Mouse (Mus musculus) ES-E14 (cell line): Measurements from ENCODE around the gene Fnbp1l. TPM values are rescaled to one million over a fixed set of nuclear protein-coding genes. Genes with fewer than 3 reads are reported as not detected.

Source experiments
- DNase-seq: peaks from one replicate; pipeline ENCODE4 v3.0.0-alpha.2; 2013; ENCODE audit warnings: low read depth, low spot score
- H3K27ac ChIP-seq: 2 replicates; pipeline ENCODE4 v1.5.1; 2012; ENCODE audit warnings: low read depth, mild to moderate bottlenecking, low read length, moderate library complexity, mixed read lengths; ENCODE audit not compliant: poor library complexity, insufficient read depth, severe bottlenecking
- H3K36me3 ChIP-seq: 2 replicates; pipeline ENCODE4 v1.6.1; 2012; ENCODE audit warnings: mild to moderate bottlenecking, low read length, moderate library complexity, mixed read lengths; ENCODE audit not compliant: control insufficient read depth, poor library complexity, insufficient read depth, severe bottlenecking
- H3K4me1 ChIP-seq, 2 experiments: fragments of 150-350 bp in 1 of 2; sonication (generic) in 1 of 2; 2 replicates each; pipeline ENCODE4 v1.6.1; 2012; ENCODE audit warnings: low read length in 2 of 2, mild to moderate bottlenecking in 1 of 2, mixed read lengths in 1 of 2; ENCODE audit not compliant: control insufficient read depth in 2 of 2, insufficient read depth in 2 of 2, poor library complexity in 1 of 2
- H3K4me3 ChIP-seq, 2 experiments: fragments of 150-350 bp in 1 of 2; sonication (generic) in 1 of 2; 2 replicates each; pipeline ENCODE4 v1.5.1; 2012; ENCODE audit warnings: low read length in 2 of 2, low read depth in 1 of 2, mild to moderate bottlenecking in 1 of 2, mixed read lengths in 1 of 2; ENCODE audit not compliant: insufficient read depth in 1 of 2, poor library complexity in 1 of 2, severe bottlenecking in 1 of 2
- H3K9ac ChIP-seq: 2 replicates; pipeline ENCODE4 v1.6.1; 2012; ENCODE audit warnings: low read depth, mild to moderate bottlenecking, low read length, mixed read lengths; ENCODE audit not compliant: poor library complexity, insufficient read depth, severe bottlenecking
- H3K9me3 ChIP-seq: fragments of 150-350 bp; sonication (generic); 2 replicates; pipeline ENCODE4 v1.6.1; 2012; ENCODE audit warnings: low read depth, mild to moderate bottlenecking, low read length; ENCODE audit not compliant: control insufficient read depth, insufficient read depth
- CHD2 ChIP-seq: IDR thresholded peaks from 2 replicates; pipeline ENCODE4 v1.6.1; 2014; ENCODE audit warnings: mild to moderate bottlenecking, low read depth, low read length, inconsistent platforms
- HCFC1 ChIP-seq: IDR thresholded peaks from 2 replicates; pipeline ENCODE4 v1.6.1; 2012; ENCODE audit warnings: low read length, inconsistent platforms, borderline replicate concordance; ENCODE audit not compliant: insufficient read depth
- MAFK ChIP-seq: IDR thresholded peaks from 2 replicates; pipeline ENCODE4 v1.6.1; 2014; ENCODE audit warnings: mild to moderate bottlenecking, low read depth, low read length, inconsistent platforms; ENCODE audit not compliant: insufficient read depth
- ZC3H11A ChIP-seq: IDR thresholded peaks from 2 replicates; pipeline ENCODE4 v1.6.1; 2012; ENCODE audit warnings: low read depth, mild to moderate bottlenecking, inconsistent platforms, low read length, borderline replicate concordance
- ZNF384 ChIP-seq: IDR thresholded peaks from 2 replicates; pipeline ENCODE4 v1.6.1; 2012; ENCODE audit warnings: low read depth, low read length, inconsistent platforms
- in situ Hi-C, 2 experiments: fragments of 600-800 bp; cut with MboI; formaldehyde crosslinking; loops; one replicate each; pipeline ENCODE4 v1.15.1; 2025; ENCODE audit warnings: low sequenced_read_pairs in 2 of 2, inconsistent platforms in 1 of 2; ENCODE audit not compliant: unreplicated experiment in 2 of 2
- total RNA-seq: library from RNA; depleted of rRNA; stranded (reverse); fragments of 300-350 nt; gene quantifications from 2 replicates; pipeline ENCODE4 v1.2.3, GENCODE M21; 2012

Gene Fnbp1l
- total RNA-seq, 1 experiment: 25.5 TPM

GRCm38 (mm10) chr3:122566549-122566948 is 53.0 kb downstream of the Fnbp1l start:
- H3K4me3 ChIP-seq: no peak overlapping the region
- H3K9ac ChIP-seq: no peak overlapping the region
- H3K36me3 ChIP-seq: peaks cover 4% of the 10 kb centered on the region
- peaks cover 1 to 4% of the 10 kb centered on the region in 2 experiments; a peak in 1 of 4 replicates for H3K4me1 ChIP-seq
- DNase-seq: no peak
- no peak for TF ChIP-seq ZC3H11A
- no peak for TF ChIP-seq CHD2
- no peak for TF ChIP-seq HCFC1
- TF ChIP-seq MAFK: no peak
- no peak for TF ChIP-seq ZNF384
- no peak overlapping the region for H3K27ac ChIP-seq
- H3K9me3 ChIP-seq: no peaks in the 10 kb centered on the region
- in situ Hi-C loops: no loop called here

DNA sequence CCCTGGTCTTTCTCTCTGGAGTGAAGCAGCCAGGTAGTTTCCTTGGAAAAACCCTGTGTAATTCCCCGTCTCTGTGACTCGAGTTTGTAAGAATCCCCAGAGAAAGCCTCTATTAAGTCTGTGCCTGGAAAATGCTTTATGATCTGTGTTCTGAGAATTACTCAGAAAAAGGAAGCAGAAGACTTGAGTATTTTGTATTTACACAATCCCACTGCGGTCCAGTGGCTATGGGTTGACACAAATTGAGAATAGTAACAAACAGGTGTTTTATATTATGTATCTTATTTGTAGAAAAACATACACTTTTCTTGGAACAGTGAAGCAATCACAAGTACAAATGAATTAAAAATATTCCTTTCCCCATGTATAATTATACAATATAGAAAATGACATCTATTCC is 53.4 kb downstream of the Fnbp1l start:
- in situ Hi-C loops: no loop called here
- Histone ChIP-seq H3K4me1 (peaks cover 1 to 4% of the 10 kb centered on the region in 2 experiments; a peak in 1 of 4 replicates), H3K9ac (no peak overlapping the region), H3K9me3 (no peaks in the 10 kb centered on the region), H3K27ac (no peak overlapping the region), H3K36me3 (peaks cover 4% of the 10 kb centered on the region), H3K4me3 (no peak overlapping the region)
- no peak for TF ChIP-seq ZC3H11A
- no peak for DNase-seq

- in situ Hi-C loops: no loop called here
- DNase-seq: peak; percentile 36
- H3K4me3 ChIP-seq: no peak overlapping the region
Observed at GRCm38 (mm10) chr3:122565285-122565684, 54.2 kb downstream of the Fnbp1l start.

GRCm38 (mm10) chr3:122557766-122558165 is 61.7 kb downstream of the Fnbp1l start:
- no peaks in the 10 kb centered on the region for H3K4me1 ChIP-seq
- TF ChIP-seq HCFC1 (no peak), CHD2 (no peak), MAFK (no peak), ZNF384 (no peak), ZC3H11A (no peak)
- no peak overlapping the region for H3K9ac ChIP-seq
- in situ Hi-C loops: no loop called here
- no peaks in the 10 kb centered on the region for H3K9me3 ChIP-seq
- H3K4me3 ChIP-seq: no peak overlapping the region
- H3K27ac ChIP-seq: no peak overlapping the region
- H3K36me3 ChIP-seq: no peaks in the 10 kb centered on the region
- DNase-seq: no peak

More at GRCm38 (mm10) chr3:122565285-122565684, 54.2 kb downstream of the Fnbp1l start:
- Histone ChIP-seq H3K9ac (no peak overlapping the region), H3K4me1 (peaks cover 1 to 4% of the 10 kb centered on the region in 2 experiments; a peak in 1 of 4 replicates), H3K36me3 (peaks cover 4% of the 10 kb centered on the region), H3K27ac (no peak overlapping the region), H3K9me3 (no peaks in the 10 kb centered on the region)
- TF ChIP-seq MAFK (no peak), ZC3H11A (no peak), HCFC1 (no peak), ZNF384 (no peak), CHD2 (no peak)

DNA sequence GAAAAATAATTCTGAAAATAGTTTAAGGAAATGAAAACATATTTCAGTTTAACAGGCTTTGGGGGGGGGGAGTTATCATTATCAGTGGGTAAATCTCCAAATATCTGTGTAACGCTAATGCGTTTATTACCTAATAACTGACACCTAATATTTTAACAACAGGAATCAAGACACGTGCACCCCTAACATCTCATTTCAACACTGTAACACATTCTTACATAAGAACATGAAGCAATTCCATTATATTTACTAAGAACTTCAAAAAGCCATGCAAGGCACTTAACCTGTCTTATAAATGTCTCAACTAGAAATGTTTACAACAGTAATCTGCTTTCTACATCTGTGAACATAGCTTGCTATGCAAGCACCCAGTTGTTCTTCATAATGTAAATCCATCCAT is 68.3 kb downstream of the Fnbp1l start:
- H3K9me3 ChIP-seq: no peaks in the 10 kb centered on the region
- TF ChIP-seq CHD2 (no peak), ZC3H11A (no peak), MAFK (no peak), HCFC1 (no peak), ZNF384 (no peak)
- DNase-seq: no peak
- no peaks in the 10 kb centered on the region for H3K4me1 ChIP-seq
- no peak overlapping the region for H3K4me3 ChIP-seq
- H3K27ac ChIP-seq: no peak overlapping the region
- no peak overlapping the region for H3K9ac ChIP-seq
- peaks cover 3% of the 10 kb centered on the region for H3K36me3 ChIP-seq
- in situ Hi-C loops: no loop called here
